Mouse (Mus musculus) limb, embryonic 12.5 days (tissue): ENCODE measurements around the gene Dok3. TPM values are rescaled to one million over a fixed set of nuclear protein-coding genes. Genes with fewer than 3 reads are reported as not detected.

Experiments used
- ATAC-seq: fragments of 200-750 bp; cut with Nextera tagmentation; 2 replicates; pipeline ENCODE4 v1.8.0; 2017; ENCODE audit warnings: low read depth, moderate TSS enrichment; ENCODE audit not compliant: insufficient number of reproducible peaks, insufficient read depth, low FRiP score, low TSS enrichment
- H3K27ac ChIP-seq: fragments of 300-500 bp; sonication (generic); 2 replicates; pipeline ENCODE4 v1.5.1; 2016; ENCODE audit warnings: mild to moderate bottlenecking, moderate library complexity
- H3K27me3 ChIP-seq: fragments of 300-500 bp; sonication (generic); 2 replicates; pipeline ENCODE4 v1.6.1; 2016; ENCODE audit warnings: mild to moderate bottlenecking, moderate library complexity
- H3K36me3 ChIP-seq: fragments of 300-500 bp; sonication (generic); 2 replicates; pipeline ENCODE4 v1.6.1; 2016; ENCODE audit warnings: mild to moderate bottlenecking, moderate library complexity
- H3K4me1 ChIP-seq: fragments of 300-500 bp; sonication (generic); replicated peaks from 2 replicates; pipeline ENCODE4 v1.6.1; 2016
- H3K4me2 ChIP-seq: fragments of 300-500 bp; sonication (generic); 2 replicates; pipeline ENCODE4 v1.6.1; 2016; ENCODE audit warnings: mild to moderate bottlenecking, moderate library complexity
- H3K4me3 ChIP-seq: fragments of 300-500 bp; sonication (generic); replicated peaks from 2 replicates; pipeline ENCODE4 v1.5.1; 2016; ENCODE audit warnings: mild to moderate bottlenecking
- H3K9ac ChIP-seq: fragments of 300-500 bp; sonication (generic); replicated peaks from 2 replicates; pipeline ENCODE4 v1.6.1; 2016; ENCODE audit warnings: mild to moderate bottlenecking, moderate library complexity
- H3K9me3 ChIP-seq: fragments of 300-500 bp; sonication (generic); 2 replicates; pipeline ENCODE4 v1.6.1; 2016; ENCODE audit warnings: mild to moderate bottlenecking, moderate library complexity
- whole genome bisulfite sequencing: fragments of 180-500 bp; shearing (Covaris S2); methylation state at CpG from one replicate; pipeline ENCODE4 v1.1.7; 2016; 5-methylcytosine and 5-hydroxymethylcytosine counted together
- microRNA-seq: library from miRNA; unstranded; fragments of <30 nt; microRNA quantifications from one replicate; pipeline ENCODE4, GENCODE M21; 2017
- polyA plus RNA-seq: library from polyadenylated mRNA; unstranded; fragments of >200 nt; fragmentation: Nextera tagmentation; extraction: Ambion mirVana; gene quantifications from 2 replicates; pipeline ENCODE4 v1.2.1, GENCODE M21; 2016

The Dok3 gene
- polyA plus RNA-seq, 1 experiment from 2014 or later, result 2.7 TPM

DNA sequence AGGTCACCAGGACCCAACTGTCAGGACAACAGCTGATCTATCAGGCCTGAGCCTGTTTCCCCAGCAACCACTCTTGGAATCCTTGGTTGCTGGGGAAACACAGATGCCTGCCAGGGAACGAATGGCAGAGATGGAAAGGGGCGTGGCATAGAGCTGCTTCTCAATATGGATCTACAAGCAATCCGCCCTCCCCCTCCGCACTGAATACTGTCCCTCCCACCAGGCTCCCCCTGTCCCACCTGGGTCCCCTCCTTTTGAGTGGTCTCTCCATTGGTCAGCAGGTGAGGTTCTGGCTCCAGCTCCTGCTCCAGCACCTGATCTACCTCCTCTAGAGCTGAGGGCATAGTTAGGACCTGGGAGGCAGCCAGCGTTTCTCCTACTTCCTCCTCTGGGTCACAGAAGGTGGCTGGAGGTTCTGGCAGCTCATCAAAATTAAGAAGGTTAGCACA lies 54.5 kb downstream of the Dok3 start:
- Histone ChIP-seq H3K27me3 (no peaks in the 10 kb centered on the region), H3K4me2 (no peak overlapping the region), H3K36me3 (peaks cover 59% of the 10 kb centered on the region), H3K4me3 (no peak overlapping the region), H3K9ac (no peak overlapping the region), H3K9me3 (no peaks in the 10 kb centered on the region), H3K27ac (0 out of 2 replicates have a peak overlapping the region, but pooled peaks have one; percentile 29), H3K4me1 (peaks cover 36% of the 10 kb centered on the region)
- WGBS, result 57% methylated on average over 5 of the region's 5 CpGs
- ATAC-seq, result no peak

DNA sequence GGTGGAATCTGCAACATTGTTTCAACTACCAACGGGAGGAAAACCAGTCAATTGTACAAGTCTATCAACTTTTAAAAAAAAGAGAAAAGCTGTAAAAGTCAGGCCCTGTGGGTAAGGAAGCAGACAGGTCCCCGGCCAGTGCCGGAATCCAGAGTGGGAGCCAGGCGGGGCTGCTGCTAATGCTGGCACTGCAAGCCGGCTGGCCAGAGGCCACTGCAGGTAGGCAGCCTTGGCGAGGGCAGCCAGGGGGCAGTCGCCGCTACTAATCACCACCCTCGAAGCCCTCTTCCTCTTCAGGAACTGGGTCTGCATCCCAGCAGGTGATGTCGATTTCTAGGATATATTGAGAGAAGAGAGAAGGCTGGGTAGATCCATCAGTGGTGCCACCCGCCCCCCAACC lies 55.1 kb downstream of the Dok3 start:
- WGBS, result 64% methylated on average over 11 of the region's 11 CpGs
- H3K27ac ChIP-seq, result peak overlapping the region; percentile 35; the same call in 1 of the 2 replicates
- H3K9ac ChIP-seq, result no peak overlapping the region
- H3K4me2 ChIP-seq, result peak overlapping the region; percentile 100; the same call in 1 of the 2 replicates
- H3K4me3 ChIP-seq, result 0 out of 2 replicates have a peak overlapping the region, but pooled peaks have one; percentile 9
- H3K36me3 ChIP-seq, result peaks cover 52% of the 10 kb centered on the region
- H3K4me1 ChIP-seq, result peaks cover 43% of the 10 kb centered on the region
- no peaks in the 10 kb centered on the region for H3K27me3 ChIP-seq
- ATAC-seq, result no peak
- H3K9me3 ChIP-seq, result no peaks in the 10 kb centered on the region

Small RNA genes within 50 kb of the gene (microRNA-seq; reads per million reads assigned to microRNA genes)
- gene Mir6944 (59.7 reads per million, percentile 45 among the genes with 10 or more reads in this experiment), gene Mir6945 (1.9 reads per million)

Other genes starting within 250 kb of the Dok3 start
- 361 and 370 TPM in 2 replicates for gene Prelid1, start 208.8 kb downstream of the Dok3 start, polyA plus RNA-seq
- 108 and 109 TPM in 2 replicates for gene Rab24, start 207.3 kb downstream of the Dok3 start, polyA plus RNA-seq
- 33.7 and 34.9 TPM in 2 replicates for gene Mxd3, start 199.5 kb downstream of the Dok3 start, polyA plus RNA-seq
- 92.9 and 99.8 TPM in 2 replicates for gene Lman2, start 166.5 kb downstream of the Dok3 start, polyA plus RNA-seq
- 0.82 and 1.2 TPM in 2 replicates for gene Rgs14, start 159.6 kb downstream of the Dok3 start, polyA plus RNA-seq
- gene Slc34a1, start 131.1 kb downstream of the Dok3 start, polyA plus RNA-seq, result not detected in 2 replicates
- gene Pfn3, start 114.1 kb downstream of the Dok3 start, polyA plus RNA-seq, result not detected in 2 replicates
- gene F12, start 102.5 kb downstream of the Dok3 start, polyA plus RNA-seq, result 0.18 TPM in 1 of 2 replicates, not detected in the other
- gene Grk6, start 84.2 kb downstream of the Dok3 start, polyA plus RNA-seq, result 66.6 and 69.1 TPM in 2 replicates
- 0.67 and 1.1 TPM in 2 replicates for gene Prr7, start 65.0 kb downstream of the Dok3 start, polyA plus RNA-seq
- 361 and 375 TPM in 2 replicates for gene Dbn1, start 41.2 kb downstream of the Dok3 start, polyA plus RNA-seq
- gene Pdlim7, start 15.6 kb downstream of the Dok3 start, polyA plus RNA-seq, result 154 and 158 TPM in 2 replicates
- gene Ddx41, start 7.4 kb upstream of the Dok3 start, polyA plus RNA-seq, result 77.3 and 80.1 TPM in 2 replicates
- 65.1 and 69.4 TPM in 2 replicates for gene Fam193b, start 41.8 kb upstream of the Dok3 start, polyA plus RNA-seq
- gene Tmed9, start 44.4 kb upstream of the Dok3 start, polyA plus RNA-seq, result 122 and 133 TPM in 2 replicates
- 31.5 and 34.7 TPM in 2 replicates for gene B4galt7, start 70.6 kb upstream of the Dok3 start, polyA plus RNA-seq
- 59.1 and 60.5 TPM in 2 replicates for gene Caml, start 93.7 kb upstream of the Dok3 start, polyA plus RNA-seq
- 45.1 and 45.3 TPM in 2 replicates for gene Ddx46, start 105.7 kb upstream of the Dok3 start, polyA plus RNA-seq
- 78.7 and 84.5 TPM in 2 replicates for gene B230219D22Rik, start 163.8 kb upstream of the Dok3 start, polyA plus RNA-seq
- 94.1 and 95.8 TPM in 2 replicates for gene Txndc15, start 185.4 kb upstream of the Dok3 start, polyA plus RNA-seq
- gene Pcbd2, start 198.1 kb upstream of the Dok3 start, polyA plus RNA-seq, result 42.0 and 46.8 TPM in 2 replicates